Mouse (Mus musculus) left cerebral cortex, adult 18-20 months (tissue): ENCODE measurements around the gene Gm20695. TPM values are rescaled to one million over a fixed set of nuclear protein-coding genes. Genes with fewer than 3 reads are reported as not detected.

ENCODE experiments used
- microRNA-seq, 2 experiments: library from miRNA; unstranded; fragments of <30 nt; microRNA quantifications; one replicate each; pipeline ENCODE4 v1.2.0; 2021
- total RNA-seq, 2 experiments: library from RNA; stranded (reverse); gene quantifications; 2 replicates each; pipeline ENCODE4 v1.2.3; 2021

The Gm20695 gene
- total RNA-seq, 2 experiments from 2014 or later = not detected

Small RNA genes within 50 kb of the gene (microRNA-seq; reads per million reads assigned to microRNA genes)
- 0 reads per million in 2 experiments for gene Gm23493

Other genes with a start within 250 kb of the Gm20695 start
- gene Mefv, start 166.6 kb upstream of the Gm20695 start, total RNA-seq = not detected
- 10 to 100 TPM; 17.2 to 19.3 TPM for gene Zfp263, start 140.6 kb upstream of the Gm20695 start, total RNA-seq
- gene Olfr15, start 53.8 kb upstream of the Gm20695 start, total RNA-seq = not detected
- gene Zfp174, start 37.4 kb upstream of the Gm20695 start, total RNA-seq = 1 to 10 TPM; 3.8 to 4.1 TPM
- 100 to 1,000 TPM; 113 to 116 TPM for gene Naa60, start 12.3 kb upstream of the Gm20695 start, total RNA-seq
- gene Zfp597, start 87 bp upstream of the Gm20695 start, total RNA-seq = 10 to 100 TPM; 27.0 to 27.4 TPM
- 1 to 10 TPM; 5.6 to 7.8 TPM for gene 1700037C18Rik, start 24.0 kb downstream of the Gm20695 start, total RNA-seq
- gene Cluap1, start 24.2 kb downstream of the Gm20695 start, total RNA-seq = 10 to 100 TPM; 28.2 to 29.3 TPM
- gene Nlrc3, start 92.0 kb downstream of the Gm20695 start, total RNA-seq = 1 to 10 TPM; 2.0 to 2.3 TPM
- 10 to 100 TPM; 49.3 to 51.6 TPM for gene Slx4, start 119.1 kb downstream of the Gm20695 start, total RNA-seq
- gene Dnase1, start 152.3 kb downstream of the Gm20695 start, total RNA-seq = not detected
- 10 to 100 TPM; 67.6 to 74.8 TPM for gene Trap1, start 193.2 kb downstream of the Gm20695 start, total RNA-seq